Mouse (Mus musculus) gastrocnemius, postnatal 10 days (tissue): ENCODE results near the gene Ptpn6. TPM values are rescaled to one million over a fixed set of nuclear protein-coding genes. Genes with fewer than 3 reads are reported as not detected.

ENCODE experiments used
- DNase-seq: peaks from one replicate; pipeline ENCODE4 v3.0.0; 2021; ENCODE audit warnings: mixed read lengths
- long read RNA-seq, 2 experiments: library from polyadenylated mRNA; stranded (forward); transcript quantifications; one replicate each; pipeline ENCODE4 v2.0.0; 2021
- total RNA-seq, 2 experiments: library from RNA; stranded (reverse); gene quantifications; 2 replicates each; pipeline ENCODE4 v1.2.3; 2021

Ptpn6 gene
- 1 to 10 TPM; 1.8 to 3.8 TPM for total RNA-seq
- long read RNA-seq, experiment 1, transcript Ptpn6-202 (16 exons, 2,219 nt), result major isoform, 5 of 5 reads
- long read RNA-seq, experiment 1, partial matches to known transcripts, result 0 of 5 reads
- long read RNA-seq, experiment 1, other reads (novel, unspliced or antisense), result 0 of 5 reads
- long read RNA-seq, experiment 2, result 0 reads

DNA sequence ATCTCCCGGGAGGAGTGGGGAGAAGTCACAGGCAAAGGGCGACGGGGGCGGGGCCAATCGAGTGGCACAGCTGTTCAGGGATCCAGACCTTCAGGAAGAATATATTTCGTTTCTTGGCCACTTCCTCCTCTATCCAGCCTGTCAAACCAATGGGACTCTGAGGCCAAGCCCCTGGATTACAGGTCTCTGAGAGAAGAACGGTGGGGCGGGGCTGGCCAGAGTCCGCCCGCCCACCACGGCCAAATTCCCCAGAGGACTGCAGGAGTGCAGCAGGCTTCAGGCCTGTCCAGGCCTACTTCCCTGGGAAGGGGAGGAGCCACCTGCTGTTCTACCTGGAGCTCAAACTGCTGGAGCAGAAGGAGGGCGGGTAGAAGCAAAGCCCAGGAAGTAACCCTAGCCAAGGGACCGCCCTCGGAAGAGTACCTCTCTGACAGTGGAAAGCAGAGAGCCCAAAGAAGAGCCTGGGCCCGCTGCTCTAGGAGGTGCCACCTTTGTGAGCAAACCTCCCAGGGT is at the start of gene Ptpn6:
TSS of gene Ptpn6 (minus strand) at position 204 of the 513 bp plus-strand sequence.
- DNase-seq, result no peak

DNA sequence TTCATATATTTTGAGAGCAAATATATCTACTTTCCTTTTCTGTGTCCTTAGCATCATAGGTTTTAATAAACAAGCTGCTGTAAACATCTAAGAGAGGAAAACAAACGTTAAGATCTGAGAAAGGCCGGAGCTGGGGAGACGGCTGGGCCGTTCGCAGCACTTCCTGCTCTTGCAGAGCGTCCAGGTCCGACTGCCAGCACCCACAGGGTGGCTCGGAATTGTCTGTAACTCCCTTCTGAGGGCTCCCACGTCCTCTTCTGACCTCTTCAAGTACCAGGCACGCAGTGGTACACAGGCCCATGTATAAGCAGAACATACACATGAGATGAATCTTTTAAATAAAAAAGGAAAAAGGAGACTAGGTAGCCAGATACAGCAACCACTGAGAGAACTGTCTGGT is 49.2 kb upstream of the Ptpn6 start:
- DNase-seq, result no peak

DNA sequence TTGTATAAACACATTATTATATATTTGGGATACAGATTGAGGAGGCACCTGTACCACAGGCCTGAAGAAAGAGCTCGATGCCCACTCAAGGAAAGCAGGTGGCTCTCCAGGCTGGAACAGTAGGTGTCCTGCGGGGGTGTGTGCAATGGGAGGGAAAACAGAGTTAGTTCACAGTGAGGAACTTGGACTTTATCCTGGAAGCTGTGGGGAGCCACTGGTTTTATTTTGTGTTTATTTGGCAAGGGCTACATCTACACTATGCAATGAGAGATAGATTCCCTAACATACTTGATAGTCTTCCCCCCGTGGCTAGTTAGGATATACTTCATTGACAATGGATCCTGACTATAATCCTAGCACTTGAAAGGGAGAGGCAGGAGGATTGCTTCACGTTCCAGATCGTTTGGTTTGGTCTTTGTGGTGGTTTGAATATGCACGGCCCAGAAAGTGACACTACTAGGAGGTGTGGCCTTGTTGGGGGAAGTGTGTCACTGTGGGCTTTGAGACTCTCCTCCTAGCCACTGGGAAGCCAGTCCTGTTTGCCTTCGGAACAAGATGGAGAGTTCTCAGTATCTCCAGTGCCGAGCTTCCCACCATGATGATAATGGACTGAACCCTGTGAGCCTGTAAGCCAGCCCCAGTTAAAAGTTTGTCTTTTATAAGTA is 48.4 kb upstream of the Ptpn6 start:
- DNase-seq, result no peak

DNA sequence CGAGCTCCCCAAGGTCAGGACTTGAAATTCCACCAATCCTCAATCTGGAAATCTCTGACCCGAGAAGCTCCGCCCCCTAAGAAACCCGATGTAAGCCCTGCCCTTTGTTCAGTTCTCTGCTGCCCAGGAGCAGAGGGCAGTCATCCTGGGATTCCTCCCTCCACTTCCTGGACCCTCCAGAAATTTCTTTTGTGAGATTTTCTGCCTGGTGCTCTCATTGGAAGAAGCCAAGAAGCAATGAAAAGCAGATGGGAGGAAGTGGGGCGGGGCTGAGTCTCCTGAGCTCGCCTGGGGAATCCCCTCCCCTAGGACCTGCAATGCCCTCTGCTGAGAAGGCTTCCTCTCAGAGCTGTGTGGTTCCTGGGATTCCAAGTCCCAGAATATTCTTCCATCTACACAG is 43.9 kb upstream of the Ptpn6 start:
- peak; percentile 18 for DNase-seq

DNA sequence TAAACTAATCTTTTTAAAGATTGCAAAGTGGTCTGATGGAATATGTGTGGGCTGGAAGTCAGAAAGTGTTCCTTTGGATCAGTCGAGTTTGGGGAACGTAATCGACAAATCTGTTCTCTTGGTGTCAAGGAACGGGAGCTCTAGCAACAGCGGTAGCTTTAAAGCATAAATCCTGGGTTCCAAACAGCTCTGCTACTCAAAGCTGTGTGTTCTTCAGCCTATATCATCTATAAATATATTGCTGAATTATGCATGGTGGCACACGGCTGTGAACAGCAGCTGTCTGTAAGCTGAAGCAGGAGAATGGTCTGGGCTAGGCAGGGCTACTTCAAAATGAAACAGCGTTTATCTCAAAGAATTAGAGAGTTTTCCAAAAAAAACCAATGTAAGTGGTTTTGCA is 42.4 kb upstream of the Ptpn6 start:
- DNase-seq, result no peak

DNA sequence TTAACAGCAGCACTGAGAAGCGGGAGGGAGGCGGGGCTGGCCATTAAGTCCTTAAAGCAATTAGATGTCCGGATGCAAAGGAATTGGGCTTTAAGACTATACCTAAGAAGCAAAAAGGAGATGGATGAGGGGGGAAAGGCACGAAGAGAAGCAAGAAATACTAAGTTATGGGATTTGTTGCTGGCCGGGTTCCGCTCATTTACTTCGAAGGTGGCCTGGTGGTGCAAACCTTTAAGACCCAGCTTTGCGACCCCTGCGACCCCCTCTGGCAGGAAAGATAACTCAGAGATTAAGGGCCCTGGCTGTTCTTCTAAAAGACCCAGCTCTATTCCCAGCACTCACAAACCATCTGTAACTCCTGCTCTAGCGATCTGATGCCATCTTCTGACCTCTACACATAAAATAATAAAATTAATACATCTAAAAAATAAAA is 41.5 kb upstream of the Ptpn6 start:
- no peak for DNase-seq

DNA sequence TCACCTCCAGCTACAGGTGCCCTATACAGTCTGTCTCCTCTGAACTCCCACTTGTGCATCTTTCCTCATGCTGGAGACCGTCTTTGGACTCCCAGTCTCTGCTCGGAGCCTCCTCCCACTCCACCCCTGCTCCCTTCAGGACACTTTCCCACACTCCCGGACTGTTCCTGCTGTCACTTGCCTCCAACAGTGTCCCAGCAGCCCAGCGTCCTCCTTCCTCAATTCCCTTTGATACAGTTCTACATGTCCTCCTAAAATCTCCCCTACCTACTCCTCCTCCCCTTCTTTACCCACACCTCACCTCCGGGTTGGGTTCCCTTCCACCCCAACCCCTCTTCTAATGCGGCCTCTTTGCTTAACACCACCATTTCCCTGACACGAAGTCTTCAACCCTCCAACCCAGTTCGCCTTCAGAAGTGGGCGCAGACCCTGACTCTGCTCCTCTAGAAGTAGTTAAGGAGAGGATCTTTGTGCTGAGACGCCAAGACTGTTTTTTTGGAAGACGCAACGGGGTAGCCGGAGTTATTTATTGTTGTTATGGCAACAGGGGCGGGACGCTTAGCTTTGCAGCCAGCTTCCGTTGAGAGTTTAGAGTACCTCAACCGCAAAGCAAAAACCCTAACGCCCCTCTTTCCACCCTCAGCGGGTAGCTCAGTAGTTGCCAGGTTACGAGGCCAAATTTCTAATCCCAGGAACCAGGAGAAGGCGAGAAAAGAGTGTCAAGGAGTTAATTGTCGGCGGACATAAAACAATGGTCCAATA is 40.9 kb upstream of the Ptpn6 start, which contains the start of gene Lrrc23:
TSS of gene Lrrc23 (minus strand) at position 506 of the 762 bp plus-strand sequence.
- DNase-seq, result peak; percentile 11

DNA sequence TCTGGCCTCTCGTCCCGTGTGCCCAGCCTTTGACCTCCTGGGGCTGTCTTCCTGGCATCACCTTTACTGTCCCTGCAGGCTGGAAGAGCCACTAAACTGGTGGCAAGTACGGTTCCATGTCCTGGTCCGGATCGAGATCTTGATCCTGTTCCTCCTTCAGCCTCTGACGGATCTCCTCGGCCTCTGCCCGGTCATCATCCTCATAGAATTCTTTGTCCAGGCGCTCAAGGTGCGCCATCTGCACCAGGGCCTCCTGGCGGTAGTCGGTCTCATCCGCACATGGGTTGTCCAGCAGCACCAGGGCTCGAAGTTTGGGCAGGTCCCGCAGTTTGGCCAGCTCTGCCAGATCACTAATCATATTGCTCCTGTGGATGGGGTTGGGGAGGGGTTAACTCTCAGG is 32.0 kb upstream of the Ptpn6 start:
- DNase-seq, result no peak

DNA sequence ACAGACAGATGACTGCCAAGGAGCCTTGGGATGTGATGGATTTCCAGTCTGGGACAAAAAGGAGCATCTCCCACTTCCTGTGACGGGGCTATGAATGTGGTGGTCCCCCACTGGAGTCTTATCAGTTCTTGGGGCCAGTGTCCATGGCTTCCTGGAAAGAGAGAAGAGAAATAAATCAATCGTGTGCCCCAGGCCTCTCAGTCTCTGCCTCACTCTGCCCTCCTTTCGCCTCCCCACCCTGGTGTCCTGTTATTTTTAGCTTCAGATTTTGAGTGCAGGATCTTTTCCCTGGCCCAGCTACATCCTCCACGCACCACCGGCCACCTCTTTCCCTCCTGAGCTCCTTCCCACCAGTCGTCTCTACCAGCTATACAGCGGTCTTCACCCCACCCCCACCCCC is 31.5 kb upstream of the Ptpn6 start:
- no peak for DNase-seq

DNA sequence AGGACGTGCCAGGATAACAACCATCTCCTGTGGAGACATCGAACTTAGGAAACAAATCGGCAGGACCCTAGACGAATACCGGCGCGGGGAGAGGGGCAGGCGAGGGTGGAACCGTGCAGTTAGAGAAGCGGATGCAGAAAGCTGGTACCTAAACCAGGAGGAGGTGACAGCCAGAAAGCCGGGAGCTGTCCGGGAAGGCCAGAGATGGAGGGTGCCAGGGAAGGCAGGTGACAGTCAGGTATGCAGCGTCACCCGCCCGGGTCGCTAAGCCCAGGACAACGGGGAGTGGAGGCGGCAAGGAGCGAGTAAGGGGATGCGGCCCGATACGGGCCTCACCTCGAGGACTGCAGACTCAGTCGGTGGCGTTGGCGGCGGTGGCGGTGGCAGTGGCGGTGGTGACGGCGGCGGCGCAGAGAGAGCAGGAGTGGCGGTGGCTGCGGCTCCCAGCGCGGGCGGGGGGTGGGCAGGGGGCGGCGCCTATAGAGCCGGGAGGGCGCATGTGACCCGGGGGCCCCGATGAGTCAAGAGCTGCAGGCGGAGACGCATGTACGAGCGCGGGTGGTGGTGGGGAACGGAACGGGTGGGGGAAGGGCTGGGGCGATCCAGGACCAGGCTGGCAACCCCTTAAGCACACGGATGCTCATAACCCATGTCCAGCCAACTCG is 30.7 kb upstream of the Ptpn6 start, which contains the start of gene Eno2:
TSS of gene Eno2 (minus strand) at position 573 of the 665 bp plus-strand sequence.
- DNase-seq, result peak; percentile 57

DNA sequence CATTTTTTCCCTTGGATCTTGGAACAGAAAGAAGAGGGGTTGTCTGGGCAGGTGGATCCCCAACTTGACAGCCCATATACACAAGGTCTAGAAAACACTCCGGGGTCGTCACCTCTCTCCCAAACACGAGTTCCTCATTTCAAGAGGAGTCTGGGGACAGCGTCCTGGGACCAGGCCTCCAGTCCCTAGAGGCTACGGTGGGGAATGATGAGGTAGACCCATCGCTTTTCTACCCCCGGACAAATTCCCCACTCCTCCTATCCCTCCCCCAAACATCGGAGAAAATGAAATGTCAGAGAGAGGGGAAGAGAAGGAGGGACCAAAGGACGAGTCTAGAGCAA is 30.2 kb upstream of the Ptpn6 start:
- no peak for DNase-seq

DNA sequence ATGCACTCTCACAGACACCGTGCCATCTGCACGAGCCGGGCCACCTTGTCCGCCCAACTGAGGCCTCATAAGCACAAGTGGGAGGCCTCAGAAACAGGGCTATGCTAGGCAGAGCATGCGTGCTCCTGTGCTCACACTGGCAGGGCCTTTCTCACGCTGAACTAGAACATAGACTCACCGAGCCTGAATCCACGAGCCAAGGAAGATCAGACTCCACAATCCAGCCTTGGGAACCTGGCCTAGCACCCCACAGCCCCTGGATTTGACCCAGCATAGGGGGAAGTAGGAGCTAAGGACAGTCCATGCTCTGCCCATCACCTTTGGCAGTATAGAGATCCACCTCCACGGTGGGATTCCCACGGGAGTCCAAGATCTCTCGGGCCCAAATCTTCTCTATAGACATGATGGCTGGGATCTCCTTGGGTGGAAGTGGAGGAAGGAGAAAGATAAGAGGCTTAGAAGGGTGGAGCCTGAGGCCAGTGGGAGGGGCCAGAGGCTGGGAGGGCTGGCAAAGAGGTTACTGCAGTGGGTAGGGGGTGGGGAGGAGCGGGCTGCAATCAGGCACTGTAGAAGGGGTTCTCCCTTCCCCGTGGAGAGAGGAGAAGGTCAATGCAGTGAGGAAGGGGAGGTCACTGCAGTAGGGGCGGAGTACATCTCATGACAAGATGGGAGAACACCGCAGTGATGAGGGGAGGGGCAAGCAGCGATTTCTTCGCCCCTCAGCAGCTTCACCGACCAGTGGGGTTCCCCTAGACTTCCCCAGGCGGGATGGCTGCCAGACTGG is 29.6 kb upstream of the Ptpn6 start:
- DNase-seq, result peak; percentile 14

DNA sequence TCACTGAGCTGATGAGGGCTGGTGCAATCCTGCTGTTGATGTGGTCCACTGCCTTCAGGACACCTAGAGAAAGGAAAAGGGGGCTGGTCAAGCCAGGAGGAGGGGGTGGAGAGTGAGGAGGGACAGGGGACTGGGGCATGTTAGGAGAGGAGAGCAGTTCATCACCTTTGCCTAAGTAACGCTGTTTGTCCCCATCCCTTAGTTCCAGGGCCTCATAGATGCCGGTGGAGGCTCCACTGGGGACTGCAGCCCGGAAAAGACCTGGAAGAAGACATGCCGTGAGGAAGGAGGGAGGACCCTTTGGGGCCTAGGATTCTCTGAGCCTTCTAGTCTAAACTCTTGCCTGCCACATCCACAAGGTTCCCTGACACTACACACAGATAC is 29.0 kb upstream of the Ptpn6 start:
- DNase-seq, result no peak

DNA sequence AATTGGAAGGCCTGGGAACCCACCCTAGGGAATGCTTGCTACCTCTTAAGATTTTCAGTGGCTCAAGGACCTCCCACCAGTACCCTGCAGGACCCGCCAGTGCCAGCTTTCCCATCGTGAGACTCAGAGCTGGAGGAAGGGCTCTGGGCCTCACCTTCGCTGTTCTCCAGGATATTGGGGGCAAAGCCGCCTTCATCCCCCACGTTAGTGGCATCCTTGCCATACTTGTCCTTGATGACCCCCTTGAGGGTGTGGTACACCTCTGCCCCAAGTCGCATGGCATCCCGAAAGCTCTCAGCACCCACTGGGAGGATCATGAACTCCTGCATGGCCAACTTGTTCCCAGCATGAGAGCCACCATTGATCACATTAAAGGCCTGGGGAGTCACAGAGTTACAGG is 27.4 kb upstream of the Ptpn6 start:
- DNase-seq, result no peak

DNA sequence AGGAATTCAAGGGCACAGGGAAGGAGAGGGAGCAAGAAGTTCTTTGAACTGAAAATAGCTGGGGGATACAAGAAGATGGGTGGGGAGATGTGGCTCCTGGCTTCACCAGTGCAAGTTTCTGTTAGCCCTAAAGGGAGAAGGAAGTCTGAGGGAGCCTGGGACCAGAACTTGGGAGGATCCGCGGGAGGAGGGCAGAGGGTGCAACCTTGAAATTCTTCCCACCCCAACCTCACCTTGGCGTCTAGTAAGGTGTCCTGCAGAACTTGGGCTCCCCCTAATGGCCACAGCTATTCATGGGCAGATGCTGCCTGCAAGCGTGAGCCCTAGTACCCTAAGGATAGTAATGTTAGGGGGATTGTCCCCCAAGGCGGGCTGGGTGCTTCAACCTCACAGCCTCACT is 20.7 kb upstream of the Ptpn6 start:
- peak; percentile 80 for DNase-seq

DNA sequence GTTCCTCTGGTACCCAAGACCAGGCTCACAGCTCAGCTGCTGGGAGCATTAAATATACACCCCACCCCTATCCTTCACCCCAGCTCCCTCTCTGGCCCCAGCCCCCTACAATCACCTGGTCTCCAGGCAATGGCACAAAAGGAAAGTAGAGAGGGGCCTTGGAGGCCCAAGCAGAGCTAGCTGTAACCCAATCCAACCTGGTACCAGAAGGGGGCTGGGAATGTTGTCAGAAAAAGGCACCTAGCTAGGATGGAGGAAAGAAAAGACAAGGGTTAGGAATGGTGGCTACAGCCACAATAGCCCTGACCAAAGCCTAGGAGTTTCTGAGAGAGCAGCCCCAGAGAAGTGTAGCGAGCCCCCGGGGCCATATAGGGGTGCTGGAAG is 20.3 kb upstream of the Ptpn6 start:
- no peak for DNase-seq

DNA sequence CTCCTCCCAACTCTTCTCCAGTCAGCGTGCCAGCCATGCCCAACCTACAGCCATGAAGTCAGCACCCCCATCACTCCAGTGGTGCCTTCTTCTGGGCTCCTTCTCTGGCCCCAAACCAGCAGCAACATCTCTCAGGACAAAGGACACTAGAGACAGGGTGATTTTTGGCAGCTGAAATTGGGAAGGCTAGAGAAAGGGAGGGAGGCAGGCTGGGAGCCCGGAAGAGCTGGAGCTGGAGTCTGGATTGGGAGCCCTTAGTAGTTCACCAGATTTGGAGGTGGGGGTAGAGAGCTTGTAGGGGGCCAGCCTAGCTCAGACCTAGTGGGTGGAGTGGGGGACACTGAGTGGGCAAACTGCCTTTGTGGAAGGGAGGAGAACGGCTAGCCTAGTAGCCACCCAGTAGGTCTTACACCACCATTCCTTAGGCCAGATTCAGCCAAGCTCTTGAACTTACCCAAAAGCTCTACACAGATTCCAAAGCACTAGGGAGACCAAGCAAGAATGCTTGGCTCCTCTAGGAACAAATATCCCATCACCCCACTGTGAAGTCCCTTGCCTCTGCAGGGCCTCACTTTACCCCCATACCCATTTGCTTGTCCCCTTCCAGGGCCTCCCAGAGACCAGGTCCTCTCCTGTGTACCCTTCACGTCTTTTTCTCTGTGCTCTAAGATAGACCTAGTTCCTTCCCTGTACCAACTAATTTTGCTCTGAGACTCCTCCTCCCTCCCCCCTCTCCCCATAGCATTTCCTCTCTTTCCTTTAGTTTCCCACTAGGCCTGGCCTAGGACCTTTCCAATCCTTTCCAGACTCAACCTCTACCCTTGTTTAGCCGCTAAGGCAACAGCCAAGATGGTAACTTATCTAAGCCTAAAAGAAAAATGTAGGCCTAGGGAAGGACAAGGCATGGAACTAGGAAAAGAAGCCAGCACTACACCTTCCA is 19.7 kb upstream of the Ptpn6 start:
- peak; percentile 29 for DNase-seq

DNA sequence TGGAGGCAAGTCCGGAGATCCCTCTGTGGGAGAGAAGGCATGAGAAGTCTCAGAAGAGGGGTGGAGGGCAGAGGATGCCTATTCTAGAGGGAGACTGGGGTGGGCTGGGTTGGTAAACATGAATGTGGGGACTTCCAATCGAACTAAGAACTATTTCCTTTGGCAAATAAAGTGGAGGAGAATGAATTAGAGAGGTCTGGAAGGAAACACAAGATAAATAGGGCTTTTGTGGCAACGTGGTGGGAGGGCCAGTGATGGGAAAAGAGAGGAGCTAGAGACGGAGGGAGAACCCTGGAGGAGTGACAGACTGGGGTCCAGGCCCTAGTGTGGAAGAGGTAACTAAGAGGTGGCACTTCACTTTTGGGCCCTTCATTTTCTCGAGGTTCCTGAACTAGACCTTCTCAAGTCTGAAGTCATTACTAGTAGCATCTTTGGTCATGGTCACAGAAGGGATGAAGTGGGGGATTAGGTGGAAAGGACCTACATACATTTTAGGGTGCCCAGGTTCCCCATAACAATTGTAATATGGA is 18.9 kb upstream of the Ptpn6 start:
- no peak for DNase-seq

DNA sequence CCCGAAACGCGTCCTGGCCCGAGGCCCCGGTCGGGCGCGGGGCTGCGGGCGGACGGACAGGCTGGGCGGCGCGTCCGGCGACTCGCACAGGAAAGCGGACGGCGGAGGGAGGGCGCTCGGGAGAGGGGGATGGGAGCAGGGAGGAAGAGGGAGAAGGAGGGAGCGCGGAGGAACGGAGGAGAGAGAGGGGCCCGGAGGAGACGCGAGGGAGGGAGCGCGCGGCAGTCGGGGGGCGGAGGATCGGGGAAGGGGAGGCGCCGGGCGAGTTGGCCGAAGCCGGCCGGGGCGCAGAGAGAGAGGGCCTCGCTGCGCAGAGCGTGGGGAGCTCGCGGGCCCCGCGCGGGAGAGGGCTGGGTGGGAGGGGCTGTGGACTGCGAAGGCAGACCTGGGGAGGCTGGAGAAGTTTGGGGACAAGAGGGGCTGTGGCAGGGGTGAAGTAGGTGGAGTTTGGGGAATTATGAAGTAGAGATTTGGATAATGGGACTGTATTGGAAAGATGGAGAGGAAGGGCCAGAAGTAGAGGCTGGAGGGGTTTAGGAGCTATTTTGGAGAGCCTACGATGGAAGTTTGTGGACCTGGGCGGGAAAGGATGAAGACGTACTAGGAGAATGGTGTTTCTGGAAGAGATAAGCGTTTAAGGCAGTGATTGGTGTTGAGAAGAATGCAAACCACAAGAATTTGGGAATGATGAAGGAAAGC is 18.3 kb upstream of the Ptpn6 start:
- DNase-seq, result peak; percentile 82
